Mouse (Mus musculus) E14TG2a.4 (cell line): Measurements from ENCODE around the gene Tm7sf3.

ENCODE experiments used
- H3K27me3 ChIP-seq: 2 replicates; pipeline ENCODE4 v1.6.1; 2014; ENCODE audit warnings: low read length, control low read depth; ENCODE audit not compliant: insufficient read depth
- H3K36me3 ChIP-seq: 2 replicates; pipeline ENCODE4 v1.6.1; 2014; ENCODE audit warnings: low read length, control low read depth; ENCODE audit not compliant: insufficient read depth
- H3K4me1 ChIP-seq: replicated peaks from 2 replicates; pipeline ENCODE4 v1.6.1; 2014; ENCODE audit warnings: low read depth, low read length, control low read depth
- H3K4me3 ChIP-seq: replicated peaks from 2 replicates; pipeline ENCODE4 v1.5.1; 2014; ENCODE audit warnings: mild to moderate bottlenecking, low read length
- H3K9me3 ChIP-seq: 2 replicates; pipeline ENCODE4 v1.6.1; 2014; ENCODE audit warnings: low read length, control low read depth
- CTCF ChIP-seq: conservative IDR thresholded peaks from 2 replicates; pipeline ENCODE4 v1.5.1; 2014; ENCODE audit warnings: low read length
- NANOG ChIP-seq: IDR thresholded peaks from 2 replicates; pipeline ENCODE4 v1.6.1; 2014; ENCODE audit warnings: borderline replicate concordance, low read length, mixed read lengths
- POU5F1 ChIP-seq: IDR thresholded peaks from 2 replicates; pipeline ENCODE4 v1.6.1; 2014; ENCODE audit warnings: low read length, borderline replicate concordance

The Tm7sf3 gene

DNA sequence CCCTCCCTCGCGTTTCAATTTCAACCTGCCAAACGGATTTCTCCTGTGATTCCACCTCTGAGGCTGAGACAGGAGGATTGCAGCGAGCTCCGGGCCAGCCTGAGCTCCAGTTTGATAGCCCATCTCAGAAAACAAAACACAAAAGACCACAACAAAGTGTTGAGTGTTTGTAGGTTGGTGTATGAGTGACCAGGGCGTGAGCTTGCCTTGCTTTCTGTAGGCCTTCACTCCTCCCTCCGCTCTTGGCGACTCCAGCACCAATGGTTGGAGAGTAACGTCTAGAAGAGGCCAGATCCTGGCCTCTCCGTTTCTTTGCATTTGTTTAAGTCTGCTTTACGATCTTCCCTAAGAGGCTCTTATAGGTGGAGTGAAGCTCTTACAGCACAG, 553 bp upstream of the Tm7sf3 start:
- H3K9me3 ChIP-seq = no peaks in the 10 kb centered on the region
- peaks cover 38% of the 10 kb centered on the region for H3K4me1 ChIP-seq
- H3K36me3 ChIP-seq = 0 out of 2 replicates have a peak, but pooled peaks cover 2% of the 10 kb centered on the region
- no peak for TF ChIP-seq POU5F1
- no peak for TF ChIP-seq CTCF
- no peak for TF ChIP-seq NANOG
- no peaks in the 10 kb centered on the region; the same call in 1 of the 2 replicates for H3K27me3 ChIP-seq
- H3K4me3 ChIP-seq = peak overlapping the region; percentile 90

DNA sequence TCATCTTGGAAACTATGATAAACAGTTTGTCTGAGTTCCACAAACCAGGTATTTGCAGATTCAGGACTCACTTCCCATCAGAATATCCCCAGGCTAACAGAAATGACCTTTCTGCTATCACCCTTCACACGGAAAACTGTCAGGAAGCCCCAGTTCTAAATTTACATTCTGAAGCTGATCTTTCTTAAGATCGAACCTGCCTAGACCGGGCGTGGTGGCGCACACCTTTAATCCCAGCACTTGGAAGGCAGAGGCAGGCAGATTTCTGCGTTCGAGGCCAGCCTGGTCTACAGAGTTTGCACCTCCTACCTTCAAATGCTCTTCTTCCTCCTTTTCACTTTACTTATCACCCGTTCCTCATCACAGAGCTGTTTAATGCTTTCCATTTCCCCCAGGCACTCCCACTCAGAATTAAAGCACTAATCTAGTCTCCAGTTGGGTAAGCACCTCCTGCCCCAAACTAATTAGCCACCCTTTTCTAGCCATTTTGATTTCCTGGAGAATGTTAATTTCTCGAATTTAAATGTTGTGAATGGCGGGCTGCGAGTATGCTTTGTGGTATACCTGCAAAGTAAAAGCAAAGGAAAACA, 908 bp downstream of the Tm7sf3 start:
- H3K27me3 ChIP-seq = no peaks in the 10 kb centered on the region; the same call in 1 of the 2 replicates
- peak overlapping the region; percentile 90 for H3K4me3 ChIP-seq
- no peaks in the 10 kb centered on the region for H3K36me3 ChIP-seq
- no peaks in the 10 kb centered on the region for H3K9me3 ChIP-seq
- TF ChIP-seq CTCF = no peak
- TF ChIP-seq POU5F1 = no peak
- TF ChIP-seq NANOG = no peak
- peaks cover 32% of the 10 kb centered on the region for H3K4me1 ChIP-seq

DNA sequence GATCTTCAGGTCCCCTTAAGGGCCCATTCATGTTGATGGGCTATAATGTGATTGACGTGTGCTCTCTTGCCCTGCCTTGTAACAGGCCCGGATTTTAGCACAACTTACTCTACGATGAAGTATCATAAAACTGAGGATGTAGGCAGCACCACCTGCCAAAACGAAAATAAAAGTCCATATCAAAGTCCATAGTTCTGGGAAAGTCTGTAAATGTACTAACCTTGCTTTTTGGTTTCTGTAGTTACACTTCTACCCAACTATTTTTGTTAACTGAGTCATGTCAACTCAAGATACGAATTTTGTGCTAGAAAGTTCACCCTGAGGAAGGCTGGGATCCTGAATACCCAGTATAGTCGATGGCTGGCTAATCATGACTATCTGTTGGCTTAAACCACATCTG, 1.6 kb downstream of the Tm7sf3 start:
- Histone ChIP-seq H3K4me3 (no peak overlapping the region), H3K27me3 (no peaks in the 10 kb centered on the region; the same call in 1 of the 2 replicates), H3K36me3 (no peaks in the 10 kb centered on the region), H3K9me3 (no peaks in the 10 kb centered on the region), H3K4me1 (peaks cover 30% of the 10 kb centered on the region)
- no peak for TF ChIP-seq CTCF
- TF ChIP-seq NANOG = no peak
- no peak for TF ChIP-seq POU5F1

DNA sequence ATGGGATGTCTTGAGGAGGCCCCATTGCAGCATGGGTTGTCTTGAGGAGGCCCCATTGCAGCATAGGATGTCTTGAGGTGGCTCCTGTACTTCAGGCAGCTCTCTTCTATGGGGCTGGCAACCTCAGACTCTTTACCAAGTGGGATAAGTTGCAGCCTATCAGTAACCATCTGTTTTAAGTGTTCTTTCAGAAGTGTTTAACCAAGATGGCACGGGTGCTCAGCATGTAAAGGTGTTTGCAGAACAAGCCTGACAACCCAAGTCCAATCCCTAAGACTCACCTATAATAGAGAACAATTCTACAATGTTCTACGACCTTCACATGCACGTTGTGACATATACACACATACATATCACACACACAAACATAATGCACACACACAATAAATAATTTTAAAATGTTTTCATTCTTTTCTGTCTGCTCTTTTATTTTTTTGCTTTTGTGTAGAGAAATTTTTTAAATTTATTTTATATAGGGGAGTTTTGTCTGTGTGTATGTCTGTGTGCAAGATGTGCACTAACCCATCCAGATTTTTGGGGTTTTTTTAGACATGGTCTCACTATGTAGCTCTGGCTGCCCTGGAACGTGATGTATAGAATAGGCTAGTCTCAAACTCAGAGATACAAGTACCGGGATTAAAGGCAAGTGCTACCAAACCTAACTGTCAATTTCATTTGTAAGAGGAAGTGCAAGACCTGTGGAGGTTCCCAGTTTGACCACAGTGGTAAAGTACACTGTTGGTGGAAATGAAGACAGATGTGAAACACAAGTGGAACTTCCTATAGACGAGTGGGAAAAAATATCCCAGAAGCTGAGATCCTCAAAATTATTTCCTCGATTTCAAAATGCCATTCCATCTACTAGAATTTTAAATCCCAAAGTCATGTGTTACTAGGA, 2.3 kb downstream of the Tm7sf3 start:
- no peaks in the 10 kb centered on the region; the same call in 1 of the 2 replicates for H3K27me3 ChIP-seq
- TF ChIP-seq CTCF (no peak), POU5F1 (no peak), NANOG (no peak)
- no peak overlapping the region for H3K4me3 ChIP-seq
- no peaks in the 10 kb centered on the region for H3K9me3 ChIP-seq
- peaks cover 37% of the 10 kb centered on the region for H3K4me1 ChIP-seq
- H3K36me3 ChIP-seq = no peaks in the 10 kb centered on the region

DNA sequence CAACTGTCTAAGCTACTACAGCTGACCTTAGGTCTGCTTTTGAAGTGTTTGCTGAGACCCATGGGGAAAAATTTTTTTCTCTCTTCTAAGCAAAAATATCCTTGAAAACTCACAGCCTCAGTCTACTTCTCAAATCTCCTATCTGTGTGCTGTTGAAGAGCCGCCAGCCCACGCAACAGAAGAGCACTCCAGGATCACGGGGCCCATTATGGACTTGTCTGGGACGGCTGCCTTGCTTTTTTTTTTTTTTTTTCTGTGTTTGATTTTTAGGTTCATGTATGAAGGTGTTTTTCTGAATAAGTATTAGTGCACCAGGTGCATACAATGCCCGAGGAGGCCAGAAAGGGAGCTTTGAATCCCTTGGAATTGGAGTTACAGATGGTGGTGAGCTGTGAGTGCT, 6.1 kb downstream of the Tm7sf3 start:
- peaks cover 35% of the 10 kb centered on the region for H3K4me1 ChIP-seq
- no peak for TF ChIP-seq POU5F1
- no peak for TF ChIP-seq CTCF
- TF ChIP-seq NANOG = no peak
- H3K36me3 ChIP-seq = no peaks in the 10 kb centered on the region
- H3K4me3 ChIP-seq = no peak overlapping the region
- no peaks in the 10 kb centered on the region; the same call in 1 of the 2 replicates for H3K27me3 ChIP-seq
- no peaks in the 10 kb centered on the region for H3K9me3 ChIP-seq

DNA sequence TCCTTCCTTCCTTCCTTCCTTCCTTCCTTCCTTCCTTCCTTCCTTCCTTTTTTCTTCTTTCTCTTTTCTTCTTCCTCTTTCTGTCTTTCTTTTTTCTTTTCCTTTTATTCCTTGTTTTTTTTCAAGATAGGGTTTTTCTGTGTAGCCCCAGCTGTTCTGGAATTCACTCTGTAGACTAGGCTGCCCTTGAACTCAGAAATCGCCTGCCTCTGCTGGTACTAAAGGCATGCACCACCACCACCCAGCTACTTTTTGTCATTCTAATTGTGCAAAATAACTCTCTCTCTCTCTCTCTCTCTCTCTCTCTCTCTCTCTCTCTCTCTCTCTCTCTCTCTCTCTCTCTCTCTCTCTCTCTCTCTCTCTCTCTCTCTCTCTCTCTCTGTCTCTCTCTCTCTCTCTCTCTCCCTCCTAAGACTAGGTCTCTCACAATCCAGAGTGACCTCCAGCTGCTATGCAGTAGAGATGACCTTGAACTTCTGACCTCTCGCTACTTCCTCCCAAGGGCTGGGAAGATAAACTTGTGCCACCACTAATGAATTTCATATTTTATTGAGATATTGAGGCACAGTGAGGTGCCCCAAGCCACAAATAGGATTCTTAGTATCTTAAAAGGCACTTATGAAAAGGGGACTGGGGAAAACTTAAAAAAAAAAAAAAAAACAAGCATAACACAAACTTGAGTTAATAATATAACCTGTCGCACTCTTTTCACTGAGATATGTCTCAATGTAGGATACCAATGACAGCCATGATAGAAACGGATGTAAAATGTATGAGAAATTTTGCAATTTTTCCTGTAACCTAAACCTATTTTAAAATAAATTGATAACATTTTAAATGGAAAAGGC, 7.6 kb downstream of the Tm7sf3 start:
- Histone ChIP-seq H3K9me3 (no peaks in the 10 kb centered on the region), H3K36me3 (peaks cover 11% of the 10 kb centered on the region), H3K27me3 (no peaks in the 10 kb centered on the region)

DNA sequence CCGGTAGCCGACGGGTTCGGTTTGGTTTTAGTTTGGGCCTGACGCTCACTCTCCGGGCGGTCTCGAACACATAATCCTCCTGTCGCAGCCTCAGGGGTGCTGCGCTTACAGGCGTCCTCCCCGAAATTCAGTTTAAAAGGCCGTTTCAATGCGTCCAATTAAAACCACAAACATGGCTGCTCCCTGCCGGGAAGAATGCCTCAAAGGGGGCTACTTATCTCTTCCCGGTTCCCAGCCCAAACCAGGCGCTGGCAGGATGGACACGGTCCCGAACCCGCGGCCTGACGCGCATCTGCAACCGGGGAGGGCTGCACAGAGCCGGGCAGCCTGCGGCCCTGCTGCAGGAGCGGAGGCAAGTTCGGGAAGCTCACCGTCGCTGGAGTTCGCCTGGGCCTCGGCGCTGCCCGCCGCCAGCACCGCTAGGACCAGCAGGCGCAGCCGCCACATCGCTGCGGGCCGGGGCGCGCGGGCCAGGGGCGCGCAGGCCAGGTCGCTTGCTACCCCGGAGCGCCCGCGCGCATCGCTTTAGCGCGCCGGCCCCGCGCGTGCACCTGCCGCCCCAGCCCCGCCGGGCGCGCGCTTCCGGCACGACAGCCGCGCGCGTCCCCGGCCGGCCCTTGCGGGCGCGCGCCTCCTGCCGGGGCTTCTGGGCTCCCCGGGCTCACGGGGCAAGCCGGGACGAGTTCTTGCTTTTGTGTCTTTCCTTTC, 8.5 kb downstream of the Tm7sf3 start:
- Histone ChIP-seq H3K36me3 (peaks cover 19% of the 10 kb centered on the region), H3K27me3 (no peaks in the 10 kb centered on the region), H3K4me3 (peak overlapping the region; percentile 91), H3K4me1 (peaks cover 54% of the 10 kb centered on the region), H3K9me3 (no peaks in the 10 kb centered on the region)
- TF ChIP-seq NANOG (no peak), CTCF (no peak), POU5F1 (no peak)

More for the DNA sequence above, 7.6 kb downstream of the Tm7sf3 start:
- Histone ChIP-seq H3K4me1 (peaks cover 46% of the 10 kb centered on the region), H3K4me3 (no peak overlapping the region)
- no peak for TF ChIP-seq NANOG
- no peak for TF ChIP-seq CTCF

DNA sequence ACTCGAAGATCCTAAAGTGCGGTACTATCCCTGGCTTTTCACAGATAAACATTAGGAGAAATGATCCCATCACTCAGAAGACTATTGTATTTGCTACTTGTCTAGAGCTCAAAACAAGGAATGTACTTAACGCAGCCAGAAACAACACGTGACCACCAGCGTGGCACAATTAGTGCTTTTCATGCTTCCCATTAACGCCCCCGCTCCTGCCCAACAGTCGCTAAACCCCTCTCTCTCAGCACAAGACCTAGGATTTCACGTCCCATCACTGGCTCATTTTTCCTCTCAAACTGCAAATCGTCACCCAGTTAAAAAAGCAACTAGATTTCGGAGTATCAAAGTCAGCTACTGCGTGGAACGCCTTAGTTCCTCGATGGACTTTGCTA, 9.0 kb downstream of the Tm7sf3 start:
- H3K27me3 ChIP-seq = no peaks in the 10 kb centered on the region
- H3K4me1 ChIP-seq = peaks cover 57% of the 10 kb centered on the region
- H3K9me3 ChIP-seq = no peaks in the 10 kb centered on the region
- TF ChIP-seq POU5F1 (no peak), NANOG (no peak), CTCF (no peak)
- H3K36me3 ChIP-seq = peaks cover 23% of the 10 kb centered on the region
- peak overlapping the region; percentile 91 for H3K4me3 ChIP-seq
